ENCODE assay signal across 15 mouse cellular contexts in genomic region chr9:65010632-65011031, GRCm38 (mm10). TPM values are rescaled to one million over a fixed set of nuclear protein-coding genes. Genes with fewer than 3 reads are reported as not detected.
DNase-seq lines count a peak whose midpoint lies in the region; ATAC-seq and TF ChIP-seq lines count a peak whose summit lies in the region.
"Had no signal": no experiment of that assay in that cellular context is flagged by ENCODE, and none has a peak within 500 bp of the region (broad histone marks: within the 10 kb centered on the region; RNA-seq: fewer than 3 reads in every experiment).

No protein-coding gene starts in this region.

- 0 out of 2 replicates have a peak overlapping the region, but pooled peaks have one; percentile 16 for H3K27ac ChIP-seq in layer of hippocampus, adult 2 months
- H3K27ac ChIP-seq in midbrain, embryonic 14.5 days (replicated peaks; ENCODE audit: low read depth, low read length) = no peak overlapping the region
- H3K27ac ChIP-seq: embryonic facial prominence, embryonic 12.5 days; liver, embryonic 13.5 days; midbrain, embryonic 13.5 days had no signal

- 93% methylated on average over 8 of the region's 8 CpGs for WGBS in midbrain, embryonic 14.5 days

- no peak overlapping the region for H3K9ac ChIP-seq in midbrain, embryonic 14.5 days (replicated peaks; ENCODE audit: low read length)
- H3K9ac ChIP-seq: embryonic facial prominence, embryonic 12.5 days; liver, embryonic 13.5 days; midbrain, embryonic 13.5 days had no signal

- no peaks in the 10 kb centered on the region for H3K9me3 ChIP-seq in midbrain, embryonic 14.5 days (ENCODE audit: control insufficient read depth, low read length)
- H3K9me3 ChIP-seq: embryonic facial prominence, embryonic 12.5 days; liver, embryonic 13.5 days; midbrain, embryonic 13.5 days had no signal

- TF ChIP-seq CTCF in layer of hippocampus, adult 2 months (conservative IDR thresholded peaks at IDR 0.05) = no peak

- H3K36me3 ChIP-seq in midbrain, embryonic 14.5 days (ENCODE audit: control insufficient read depth, insufficient read depth, low read length) = peaks cover 28% of the 10 kb centered on the region

- no peak overlapping the region for H3K4me3 ChIP-seq in layer of hippocampus, adult 2 months
- no peak overlapping the region for H3K4me3 ChIP-seq in midbrain, embryonic 14.5 days (replicated peaks; ENCODE audit: low read depth, low read length)
- H3K4me3 ChIP-seq: embryonic facial prominence, embryonic 12.5 days; liver, embryonic 13.5 days; midbrain, embryonic 13.5 days had no signal

- no peaks in the 10 kb centered on the region for H3K27me3 ChIP-seq in midbrain, embryonic 14.5 days (ENCODE audit: control insufficient read depth, insufficient read depth, low read length)
- H3K27me3 ChIP-seq: embryonic facial prominence, embryonic 12.5 days; liver, embryonic 13.5 days; midbrain, embryonic 13.5 days had no signal

- ATAC-seq in midbrain, embryonic 14.5 days (ENCODE audit: low FRiP score, low TSS enrichment) = no peak
- ATAC-seq: forebrain, embryonic 16.5 days; midbrain, embryonic 13.5 days had no signal

- no peak for DNase-seq in layer of hippocampus, adult 2 months (ENCODE audit: low spot score in 2 of 2)
- DNase-seq in layer of hippocampus, adult 9-11 months = no peak
- DNase-seq in CD8-positive naive resting alpha-beta T cell, adult 2 months (ENCODE audit: low read depth in 2 of 2, low spot score in 2 of 2) = peak; percentile 6 to 38
- DNase-seq in adrenal gland, postnatal 25 days = peak; percentile 29
- peak; percentile 32 for DNase-seq in thymus, postnatal 14 days
- no peak for DNase-seq in midbrain, embryonic 14.5 days
- DNase-seq in cerebellum, adult 11-12 months = no peak
- DNase-seq in kidney, adult 9 months = no peak
- DNase-seq: gastrocnemius, postnatal 36 days; kidney, adult 11 months; liver, embryonic 13.5 days had no signal

- H3K4me2 ChIP-seq in midbrain, embryonic 14.5 days (ENCODE audit: low read length) = no peak overlapping the region
- H3K4me2 ChIP-seq: embryonic facial prominence, embryonic 12.5 days; liver, embryonic 13.5 days; midbrain, embryonic 13.5 days had no signal

- H3K4me1 ChIP-seq in midbrain, embryonic 14.5 days (ENCODE audit: control insufficient read depth, insufficient read depth, low read length) = 0 out of 2 replicates have a peak, but pooled peaks cover under 1% of the 10 kb centered on the region
- H3K4me1 ChIP-seq: embryonic facial prominence, embryonic 12.5 days had no signal

RNA-seq across cellular contexts. Expression of gene Hacd3, which starts 10.9 kb away (rescaled TPM):
- total RNA-seq in layer of hippocampus, adult 2 months (2021) = 100 to 1,000 TPM; 149 to 156 TPM
- total RNA-seq in adrenal gland, postnatal 25 days (2021) = 290 and 361 TPM in 2 replicates
- polyA plus RNA-seq in midbrain, embryonic 14.5 days (2014; fragmentation: Nextera tagmentation; extraction: Ambion mirVana) = 152 and 171 TPM in 2 replicates

RNA-seq across cellular contexts. Expression of gene Dpp8, which starts 21.6 kb away (rescaled TPM):
- total RNA-seq in layer of hippocampus, adult 2 months (2021) = 100 to 1,000 TPM; 162 to 170 TPM
- 93.5 and 97.9 TPM in 2 replicates for total RNA-seq in adrenal gland, postnatal 25 days (2021)
- 33.9 and 39.1 TPM in 2 replicates for polyA plus RNA-seq in midbrain, embryonic 14.5 days (2014; fragmentation: Nextera tagmentation; extraction: Ambion mirVana)

RNA-seq across cellular contexts. Expression of gene Ints14, which starts 49.9 kb away (rescaled TPM):
- 10 to 100 TPM; 19.9 to 20.2 TPM for total RNA-seq in layer of hippocampus, adult 2 months (2021)
- 29.8 and 33.7 TPM in 2 replicates for total RNA-seq in adrenal gland, postnatal 25 days (2021)
- 26.8 and 47.1 TPM in 2 replicates for polyA plus RNA-seq in midbrain, embryonic 14.5 days (2014; fragmentation: Nextera tagmentation; extraction: Ambion mirVana)

RNA-seq across cellular contexts. Expression of gene Slc24a1, which starts 59.2 kb away (rescaled TPM):
- under 1 TPM in 1 of 2 experiments, not detected in 1; 0.10 TPM for total RNA-seq in layer of hippocampus, adult 2 months (2021)
- total RNA-seq in adrenal gland, postnatal 25 days (2021) = not detected in 2 replicates
- 0.09 TPM in 1 of 2 replicates, not detected in the other for polyA plus RNA-seq in midbrain, embryonic 14.5 days (2014; fragmentation: Nextera tagmentation; extraction: Ambion mirVana)
- polyA plus RNA-seq: small intestine, adult 2 months had no signal

Comparison
In these comparisons a context has a peak if more than half of its experiments do, and no peak if none do; other contexts are left out.
1. DNase-seq: peak in CD8-positive naive resting alpha-beta T cell, adult 2 months (2 of 2), adrenal gland, postnatal 25 days (single experiment) and thymus, postnatal 14 days (single experiment); none in layer of hippocampus, adult 2 months (0 of 2), layer of hippocampus, adult 9-11 months (single experiment), midbrain, embryonic 14.5 days (single experiment), cerebellum, adult 11-12 months (single experiment) and kidney, adult 9 months (single experiment).